Mouse (Mus musculus): Measurements from ENCODE around the gene Trim72.
"Not testable (repeated sequence)": the region's sequence is repeated elsewhere in the genome, so short reads cannot be mapped to it uniquely, and the experiment has no call there.

The Trim72 gene

GRCm38 (mm10) chr7:128009715-128010340 lies 6.1 kb downstream of the Trim72 start:
- DNase-seq (ENCODE audit: low spot score) = no peak

- DNase-seq (ENCODE audit: low spot score) = no peak
Observed at GRCm38 (mm10) chr7:128012136-128012780, 8.5 kb downstream of the Trim72 start.

- no peak for DNase-seq (ENCODE audit: low spot score)
Observed at GRCm38 (mm10) chr7:128013116-128013515, 9.4 kb downstream of the Trim72 start.

- not testable (repeated sequence) for DNase-seq (ENCODE audit: low spot score)
Observed at GRCm38 (mm10) chr7:128016134-128016533, 12.4 kb downstream of the Trim72 start.

GRCm38 (mm10) chr7:128016650-128017049 lies 12.9 kb downstream of the Trim72 start:
- DNase-seq (ENCODE audit: low spot score) = no peak

GRCm38 (mm10) chr7:128018275-128018674 lies 14.5 kb downstream of the Trim72 start:
- no peak for DNase-seq (ENCODE audit: low spot score)

GRCm38 (mm10) chr7:128019187-128019586 lies 15.4 kb downstream of the Trim72 start:
- DNase-seq (ENCODE audit: low spot score) = no peak

GRCm38 (mm10) chr7:128022974-128023373 lies 19.2 kb downstream of the Trim72 start:
- no peak for DNase-seq (ENCODE audit: low spot score)

- DNase-seq (ENCODE audit: low spot score) = no peak
Observed at GRCm38 (mm10) chr7:128023565-128023964, 19.8 kb downstream of the Trim72 start.

GRCm38 (mm10) chr7:128024364-128024763 lies 20.6 kb downstream of the Trim72 start:
- no peak for DNase-seq (ENCODE audit: low spot score)

- DNase-seq (ENCODE audit: low spot score) = no peak
Observed at GRCm38 (mm10) chr7:128024932-128025331, 21.2 kb downstream of the Trim72 start.

- no peak for DNase-seq (ENCODE audit: low spot score)
Observed at GRCm38 (mm10) chr7:128025381-128025780, 21.6 kb downstream of the Trim72 start.

GRCm38 (mm10) chr7:128031403-128031976 lies 27.7 kb downstream of the Trim72 start:
- no peak for DNase-seq (ENCODE audit: low spot score)

GRCm38 (mm10) chr7:128032290-128032988 lies 28.7 kb downstream of the Trim72 start:
- DNase-seq (ENCODE audit: low spot score) = no peak

GRCm38 (mm10) chr7:128032989-128033293 lies 29.2 kb downstream of the Trim72 start:
- DNase-seq (ENCODE audit: low spot score) = no peak

- DNase-seq (ENCODE audit: low spot score) = no peak
Observed at GRCm38 (mm10) chr7:128033616-128034015, 29.9 kb downstream of the Trim72 start.

- not testable (repeated sequence) for DNase-seq (ENCODE audit: low spot score)
Observed at GRCm38 (mm10) chr7:128042161-128042820, 38.5 kb downstream of the Trim72 start.

GRCm38 (mm10) chr7:128044142-128044785 lies 40.5 kb downstream of the Trim72 start:
- DNase-seq (ENCODE audit: low spot score) = no peak

GRCm38 (mm10) chr7:128045640-128046039 lies 41.9 kb downstream of the Trim72 start:
- no peak for DNase-seq (ENCODE audit: low spot score)

- no peak for DNase-seq (ENCODE audit: low spot score)
Observed at GRCm38 (mm10) chr7:128048819-128049218, 45.1 kb downstream of the Trim72 start.

GRCm38 (mm10) chr7:128049254-128049653 lies 45.5 kb downstream of the Trim72 start:
- no peak for DNase-seq (ENCODE audit: low spot score)

GRCm38 (mm10) chr7:128050739-128051138 lies 47.0 kb downstream of the Trim72 start:
- no peak for DNase-seq (ENCODE audit: low spot score)

Measured in ovary, postnatal 14 days (tissue).